Comparison of ENCODE assay signal across 8 mouse cellular contexts in genomic region chr10:75744017-75744416, GRCm38 (mm10). TPM values are rescaled to one million over a fixed set of nuclear protein-coding genes. Genes with fewer than 3 reads are reported as not detected.
DNase-seq lines count a peak whose midpoint lies in the region; ATAC-seq and TF ChIP-seq lines count a peak whose summit lies in the region.

No protein-coding gene starts in this region.

- H3K79me2 ChIP-seq in MEL (ENCODE audit: control insufficient read depth, insufficient read depth, low read length, poor library complexity) = no peaks in the 10 kb centered on the region

- peak; percentile 94 for ATAC-seq in forebrain, embryonic 14.5 days
- peak; percentile 77 to 80 for ATAC-seq in hematopoietic stem cell, adult 5-6 weeks (replicated peaks in 1 of 2; ENCODE audit: insufficient read depth in 1 of 2, low FRiP score in 2 of 2, low TSS enrichment in 1 of 2, low read depth in 1 of 2, poor library complexity in 2 of 2, severe bottlenecking in 2 of 2)

- peak; percentile 87 to 96 (median 95) for TF ChIP-seq CTCF in MEL (IDR thresholded peaks at IDR 0.05 in 2 of 3, conservative IDR thresholded peaks at IDR 0.05 in 1 of 3; ENCODE audit: control insufficient read depth in 1 of 3, insufficient read depth in 1 of 3, low read depth in 2 of 3, low read length in 3 of 3, poor library complexity in 1 of 3, severe bottlenecking in 1 of 3)
- peak; percentile 97 for TF ChIP-seq CTCF in layer of hippocampus, adult 2 months (conservative IDR thresholded peaks at IDR 0.05)
- TF ChIP-seq CTCF in lung, adult 2 months (IDR thresholded peaks at IDR 0.05; ENCODE audit: insufficient read depth, low read length) = peak; percentile 87

- no peak for TF ChIP-seq EP300 in MEL (IDR thresholded peaks at IDR 0.05; ENCODE audit: low read depth in 1 of 2, low read length in 2 of 2)

- H3K36me3 ChIP-seq in MEL (ENCODE audit: control insufficient read depth in 1 of 2, insufficient read depth in 2 of 2, low read length in 2 of 2) = peaks cover 0 to 17% of the 10 kb centered on the region in 2 experiments; a peak in 2 of 4 replicates
- peaks cover 76% of the 10 kb centered on the region for H3K36me3 ChIP-seq in forebrain, embryonic 14.5 days (ENCODE audit: control insufficient read depth, insufficient read depth, low read length)

- peak; percentile 79 for TF ChIP-seq RAD21 in MEL (IDR thresholded peaks at IDR 0.05; ENCODE audit: low read depth, low read length)

- no peaks in the 10 kb centered on the region for H3K4me1 ChIP-seq in MEL (ENCODE audit: control insufficient read depth in 1 of 2, insufficient read depth in 2 of 2, low read length in 2 of 2)
- no peaks in the 10 kb centered on the region for H3K4me1 ChIP-seq in forebrain, embryonic 14.5 days (ENCODE audit: control insufficient read depth, insufficient read depth, low read length)
- no peaks in the 10 kb centered on the region for H3K4me1 ChIP-seq in lung, adult 2 months (ENCODE audit: control insufficient read depth, insufficient read depth, low read length)

- 42% methylated on average over 3 of the region's 3 CpGs for WGBS in forebrain, embryonic 14.5 days
- WGBS in lung, adult 2 months = 40% methylated on average over 3 of the region's 3 CpGs

- no peak overlapping the region for H3K4me3 ChIP-seq in MEL (ENCODE audit: control insufficient read depth in 1 of 2, insufficient read depth in 1 of 2, low read depth in 2 of 2, low read length in 2 of 2)
- no peak overlapping the region for H3K4me3 ChIP-seq in forebrain, embryonic 14.5 days (ENCODE audit: low read depth, low read length)
- H3K4me3 ChIP-seq in layer of hippocampus, adult 2 months = no peak overlapping the region
- no peak overlapping the region for H3K4me3 ChIP-seq in lung, adult 2 months (replicated peaks; ENCODE audit: extremely low read depth, low read depth, low read length)

- peak; percentile 78 for DNase-seq in MEL (ENCODE audit: low read depth, low spot score)
- DNase-seq in cerebellum, adult 11 months = peak; percentile 79
- DNase-seq in forebrain, embryonic 14.5 days (ENCODE audit: low spot score) = peak; percentile 94
- DNase-seq in layer of hippocampus, adult 2 months (ENCODE audit: low spot score in 2 of 2) = peak; percentile 81 to 84
- DNase-seq in lung, adult 2 months = peak; percentile 75
- DNase-seq in ovary, adult 18-20 months (ENCODE audit: low spot score) = peak; percentile 34
- DNase-seq in thymus, adult 18-20 months = peak; percentile 44 to 47

- no peaks in the 10 kb centered on the region for H3K9me3 ChIP-seq in MEL (replicated peaks; ENCODE audit: insufficient read depth, low read length)
- no peaks in the 10 kb centered on the region for H3K9me3 ChIP-seq in forebrain, embryonic 14.5 days (replicated peaks; ENCODE audit: control insufficient read depth, low read length)

- no peak overlapping the region for H3K9ac ChIP-seq in MEL (ENCODE audit: control insufficient read depth, low read depth, low read length, poor library complexity, severe bottlenecking)
- H3K9ac ChIP-seq in forebrain, embryonic 14.5 days (ENCODE audit: low read length) = no peak overlapping the region

- no peak for TF ChIP-seq POLR2A in MEL (IDR thresholded peaks at IDR 0.05; ENCODE audit: control insufficient read depth in 1 of 2, insufficient read depth in 1 of 2, low read depth in 1 of 2, low read length in 2 of 2, poor library complexity in 1 of 2)
- TF ChIP-seq POLR2A in lung, adult 2 months (IDR thresholded peaks at IDR 0.05; ENCODE audit: borderline replicate concordance, extremely low read depth, low read depth, low read length) = no peak

- H3K27ac ChIP-seq in MEL (ENCODE audit: control insufficient read depth, low read depth, low read length) = no peak overlapping the region
- H3K27ac ChIP-seq in forebrain, embryonic 14.5 days (ENCODE audit: low read depth, low read length) = peak overlapping the region; percentile 70
- peak overlapping the region; percentile 85 for H3K27ac ChIP-seq in layer of hippocampus, adult 2 months

- no peak overlapping the region for H3K4me2 ChIP-seq in forebrain, embryonic 14.5 days (ENCODE audit: low read length)

- H3K27me3 ChIP-seq in MEL (ENCODE audit: control insufficient read depth in 1 of 2, insufficient read depth in 2 of 2, low read length in 2 of 2) = no peaks in the 10 kb centered on the region
- no peaks in the 10 kb centered on the region for H3K27me3 ChIP-seq in forebrain, embryonic 14.5 days (replicated peaks; ENCODE audit: control insufficient read depth, insufficient read depth, low read length)

TF ChIP-seq in MEL, 35 proteins besides CTCF, POLR2A, EP300 and RAD21:
- TF ChIP-seq SMC3 (IDR thresholded peaks at IDR 0.05; ENCODE audit: low read depth, low read length) (peak; percentile 95), ZC3H11A (IDR thresholded peaks at IDR 0.05; ENCODE audit: low read depth, low read length) (peak; percentile 74), CHD2 (IDR thresholded peaks at IDR 0.05; ENCODE audit: low read length) (no peak), SIN3A (IDR thresholded peaks at IDR 0.05; ENCODE audit: low read length) (peak; percentile 41), USF1 (IDR thresholded peaks at IDR 0.05; ENCODE audit: low read depth, low read length) (no peak), ZNF384 (IDR thresholded peaks at IDR 0.05; ENCODE audit: low read depth, low read length) (peak; percentile 77)
TF ChIP-seq in MEL: peak in this region for 4.

RNA-seq across cellular contexts. Expression of gene Cabin1, which starts 20.1 kb away (rescaled TPM):
- 27.2 and 28.2 TPM in 2 replicates for total RNA-seq in MEL (2012; rRNA removed)
- 100 to 1,000 TPM in 1 of 2 experiments, 10 to 100 TPM in 1; 54.9 to 115 TPM for polyA plus RNA-seq in MEL (2012; ENCODE audit: insufficient read depth in 1 of 2, insufficient read length in 2 of 2, low read depth in 1 of 2, low replicate concordance in 2 of 2, missing spikeins in 1 of 2)
- 32.0 and 40.5 TPM in 2 replicates for polyA plus RNA-seq in forebrain, embryonic 14.5 days (2014; fragmentation: Nextera tagmentation; extraction: Ambion mirVana)
- 27.9 and 29.3 TPM in 2 replicates for total RNA-seq in hematopoietic stem cell, adult 5-6 weeks (2017)
- total RNA-seq in layer of hippocampus, adult 2 months (2021) = 10 to 100 TPM; 68.0 to 70.4 TPM
- polyA plus RNA-seq in lung, adult 2 months (2012; rRNA removed) = 53.6 and 65.0 TPM in 2 replicates

RNA-seq across cellular contexts. Expression of gene Ddt, which starts 29.2 kb away (rescaled TPM):
- total RNA-seq in MEL (2012; rRNA removed) = 45.1 and 48.8 TPM in 2 replicates
- polyA plus RNA-seq in MEL (2012; ENCODE audit: insufficient read depth in 1 of 2, insufficient read length in 2 of 2, low read depth in 1 of 2, low replicate concordance in 2 of 2, missing spikeins in 1 of 2) = 10 to 100 TPM in 1 of 2 experiments, not detected in 1; 63.4 TPM
- polyA plus RNA-seq in forebrain, embryonic 14.5 days (2014; fragmentation: Nextera tagmentation; extraction: Ambion mirVana) = 65.1 and 79.7 TPM in 2 replicates
- 44.2 and 44.6 TPM in 2 replicates for total RNA-seq in hematopoietic stem cell, adult 5-6 weeks (2017)
- 10 to 100 TPM; 42.3 to 46.4 TPM for total RNA-seq in layer of hippocampus, adult 2 months (2021)
- polyA plus RNA-seq in lung, adult 2 months (2012; rRNA removed) = 59.7 and 65.3 TPM in 2 replicates

RNA-seq across cellular contexts. Expression of gene Gm20441, which starts 36.7 kb away (rescaled TPM):
- total RNA-seq in MEL (2012; rRNA removed) = not detected in 2 replicates
- polyA plus RNA-seq in MEL (2012; ENCODE audit: insufficient read depth in 1 of 2, insufficient read length in 2 of 2, low read depth in 1 of 2, low replicate concordance in 2 of 2, missing spikeins in 1 of 2) = not detected
- polyA plus RNA-seq in forebrain, embryonic 14.5 days (2014; fragmentation: Nextera tagmentation; extraction: Ambion mirVana) = 0.34 TPM in 1 of 2 replicates, not detected in the other
- not detected in 2 replicates for total RNA-seq in hematopoietic stem cell, adult 5-6 weeks (2017)
- total RNA-seq in layer of hippocampus, adult 2 months (2021) = under 1 TPM in 1 of 2 experiments, not detected in 1; 0.56 TPM
- not detected in 2 replicates for polyA plus RNA-seq in lung, adult 2 months (2012; rRNA removed)

RNA-seq across cellular contexts. Expression of gene Gstt3, which starts 37.2 kb away (rescaled TPM):
- total RNA-seq in MEL (2012; rRNA removed) = 4.0 TPM in 2 replicates
- 10 to 100 TPM in 1 of 2 experiments, not detected in 1; 10.2 TPM for polyA plus RNA-seq in MEL (2012; ENCODE audit: insufficient read depth in 1 of 2, insufficient read length in 2 of 2, low read depth in 1 of 2, low replicate concordance in 2 of 2, missing spikeins in 1 of 2)
- 0.67 and 1.2 TPM in 2 replicates for polyA plus RNA-seq in forebrain, embryonic 14.5 days (2014; fragmentation: Nextera tagmentation; extraction: Ambion mirVana)
- total RNA-seq in hematopoietic stem cell, adult 5-6 weeks (2017) = 12.2 and 12.6 TPM in 2 replicates
- 1 to 10 TPM; 1.6 to 1.8 TPM for total RNA-seq in layer of hippocampus, adult 2 months (2021)
- 47.8 and 63.7 TPM in 2 replicates for polyA plus RNA-seq in lung, adult 2 months (2012; rRNA removed)

RNA-seq across cellular contexts. Expression of gene Gstt1, which starts 54.4 kb away (rescaled TPM):
- total RNA-seq in MEL (2012; rRNA removed) = 1.3 and 2.0 TPM in 2 replicates
- polyA plus RNA-seq in MEL (2012; ENCODE audit: insufficient read depth in 1 of 2, insufficient read length in 2 of 2, low read depth in 1 of 2, low replicate concordance in 2 of 2, missing spikeins in 1 of 2) = 1 to 10 TPM in 1 of 2 experiments, not detected in 1; 3.8 TPM
- polyA plus RNA-seq in forebrain, embryonic 14.5 days (2014; fragmentation: Nextera tagmentation; extraction: Ambion mirVana) = 11.5 and 13.0 TPM in 2 replicates
- total RNA-seq in hematopoietic stem cell, adult 5-6 weeks (2017) = 4.7 and 5.6 TPM in 2 replicates
- 1 to 10 TPM; 6.7 to 7.2 TPM for total RNA-seq in layer of hippocampus, adult 2 months (2021)
- 163 and 178 TPM in 2 replicates for polyA plus RNA-seq in lung, adult 2 months (2012; rRNA removed)

Comparison
In these comparisons a context has a peak if more than half of its experiments do, and no peak if none do; other contexts are left out.
1. DNase-seq: peak in every context shown above with its lines; median percentile 94 in forebrain, embryonic 14.5 days; 82 in layer of hippocampus, adult 2 months; 79 in cerebellum, adult 11 months; 78 in MEL; 75 in lung, adult 2 months; 46 in thymus, adult 18-20 months; 34 in ovary, adult 18-20 months.